Mouse (Mus musculus): ENCODE results near the gene Bicral.
"Not testable (repeated sequence)": the region's sequence is repeated elsewhere in the genome, so short reads cannot be mapped to it uniquely, and the experiment has no call there.

Gene Bicral

GRCm38 (mm10) chr17:46875626-46876025, 17.3 kb upstream of the Bicral start:
- DNase-seq (ENCODE audit: low spot score in 2 of 2): no peak

- DNase-seq (ENCODE audit: low spot score in 2 of 2): no peak
Measured at GRCm38 (mm10) chr17:46874133-46874532, 15.9 kb upstream of the Bicral start.

GRCm38 (mm10) chr17:46872806-46873205, 14.5 kb upstream of the Bicral start:
- no peak for DNase-seq (ENCODE audit: low spot score in 2 of 2)

GRCm38 (mm10) chr17:46870913-46871312, 12.6 kb upstream of the Bicral start:
- DNase-seq (ENCODE audit: low spot score in 2 of 2): no peak

- no peak for DNase-seq (ENCODE audit: low spot score in 2 of 2)
Measured at GRCm38 (mm10) chr17:46870204-46870798, 12.0 kb upstream of the Bicral start.

- DNase-seq (ENCODE audit: low spot score in 2 of 2): no peak
Measured at GRCm38 (mm10) chr17:46866836-46867235, 8.6 kb upstream of the Bicral start.

- no peak for DNase-seq (ENCODE audit: low spot score in 2 of 2)
Measured at GRCm38 (mm10) chr17:46864566-46865195, 6.4 kb upstream of the Bicral start.

- no peak for DNase-seq (ENCODE audit: low spot score in 2 of 2)
Measured at GRCm38 (mm10) chr17:46860120-46860519, 1.8 kb upstream of the Bicral start.

GRCm38 (mm10) chr17:46858749-46859444, 615 bp upstream of the Bicral start:
- no peak for DNase-seq (ENCODE audit: low spot score in 2 of 2)

- DNase-seq (ENCODE audit: low spot score in 2 of 2): peak; percentile 53 to 68
Measured at GRCm38 (mm10) chr17:46857361-46857902, 850 bp downstream of the Bicral start.

GRCm38 (mm10) chr17:46856471-46857360, 1.6 kb downstream of the Bicral start:
- DNase-seq (ENCODE audit: low spot score in 2 of 2): peak; percentile 63 to 68

GRCm38 (mm10) chr17:46856107-46856388, 2.2 kb downstream of the Bicral start:
- DNase-seq (ENCODE audit: low spot score in 2 of 2): no peak

GRCm38 (mm10) chr17:46855328-46856106, 2.8 kb downstream of the Bicral start:
- no peak for DNase-seq (ENCODE audit: low spot score in 2 of 2)

- DNase-seq (ENCODE audit: low spot score in 2 of 2): no peak
Measured at GRCm38 (mm10) chr17:46854640-46855110, 3.6 kb downstream of the Bicral start.

- DNase-seq (ENCODE audit: low spot score in 2 of 2): no peak
Measured at GRCm38 (mm10) chr17:46854096-46854495, 4.2 kb downstream of the Bicral start.

- DNase-seq (ENCODE audit: low spot score in 2 of 2): no peak
Measured at GRCm38 (mm10) chr17:46853281-46853680, 5.0 kb downstream of the Bicral start.

GRCm38 (mm10) chr17:46852725-46853124, 5.6 kb downstream of the Bicral start:
- DNase-seq (ENCODE audit: low spot score in 2 of 2): no peak

GRCm38 (mm10) chr17:46847206-46847605, 11.1 kb downstream of the Bicral start:
- DNase-seq (ENCODE audit: low spot score in 2 of 2): no peak

- not testable (repeated sequence) for DNase-seq (ENCODE audit: low spot score in 2 of 2)
Measured at GRCm38 (mm10) chr17:46846573-46846972, 11.7 kb downstream of the Bicral start.

- no peak for DNase-seq (ENCODE audit: low spot score in 2 of 2)
Measured at GRCm38 (mm10) chr17:46845262-46845661, 13.0 kb downstream of the Bicral start.

- DNase-seq (ENCODE audit: low spot score in 2 of 2): no peak
Measured at GRCm38 (mm10) chr17:46844811-46845210, 13.5 kb downstream of the Bicral start.

Data from frontal cortex, postnatal 25 days (tissue).